Comparison of ENCODE assay signal across 8 mouse cellular contexts in genomic region chr8:105757796-105758276, GRCm38 (mm10). TPM values are rescaled to one million over a fixed set of nuclear protein-coding genes. Genes with fewer than 3 reads are reported as not detected.
DNase-seq lines count a peak whose midpoint lies in the region; ATAC-seq and TF ChIP-seq lines count a peak whose summit lies in the region.

No protein-coding gene starts in this region.

- DNase-seq in lung, postnatal 0 days (ENCODE audit: low spot score) = no peak
- no peak for DNase-seq in lung, postnatal 4 days
- no peak for DNase-seq in spleen, postnatal 14 days (ENCODE audit: low spot score in 2 of 2)
- no peak for DNase-seq in gastrocnemius, postnatal 36 days
- DNase-seq in ovary, postnatal 36 days (ENCODE audit: low spot score) = no peak

- no peaks in the 10 kb centered on the region for H3K27me3 ChIP-seq in lung, postnatal 0 days (replicated peaks; ENCODE audit: insufficient read depth, low read length)
- no peaks in the 10 kb centered on the region for H3K27me3 ChIP-seq in embryonic facial prominence, embryonic 12.5 days
- H3K27me3 ChIP-seq in intestine, postnatal 0 days (replicated peaks; ENCODE audit: control insufficient read depth, insufficient read depth, low read length) = peaks cover 7% of the 10 kb centered on the region; the same call in 1 of the 2 replicates

- intact Hi-C loops in gastrocnemius, postnatal 36 days (cut with DNase I) = no loop called here

- peaks cover 4% of the 10 kb centered on the region; the same call in 1 of the 2 replicates for H3K4me1 ChIP-seq in lung, postnatal 0 days (ENCODE audit: insufficient read depth, low read depth, low read length)
- H3K4me1 ChIP-seq in embryonic facial prominence, embryonic 12.5 days = peaks cover 8% of the 10 kb centered on the region; the same call in 1 of the 2 replicates
- H3K4me1 ChIP-seq in intestine, postnatal 0 days (replicated peaks; ENCODE audit: control insufficient read depth, insufficient read depth, low read length) = no peaks in the 10 kb centered on the region
- 0 out of 2 replicates have a peak, but pooled peaks cover 4% of the 10 kb centered on the region for H3K4me1 ChIP-seq in olfactory bulb, adult 2 months (ENCODE audit: control insufficient read depth, insufficient read depth, low read length)

- H3K4me2 ChIP-seq in lung, postnatal 0 days (replicated peaks; ENCODE audit: low read depth, low read length) = peak overlapping the region; percentile 80
- H3K4me2 ChIP-seq in embryonic facial prominence, embryonic 12.5 days (replicated peaks) = peak overlapping the region; percentile 69
- peak overlapping the region; percentile 90 for H3K4me2 ChIP-seq in intestine, postnatal 0 days (replicated peaks; ENCODE audit: low read depth)

- no peak; the same call in 1 of the 2 replicates for ATAC-seq in lung, postnatal 0 days
- no peak for ATAC-seq in embryonic facial prominence, embryonic 12.5 days (ENCODE audit: insufficient number of reproducible peaks, insufficient read depth, low FRiP score, low TSS enrichment)
- no peak for ATAC-seq in intestine, postnatal 0 days

- H3K9ac ChIP-seq in lung, postnatal 0 days (replicated peaks; ENCODE audit: low read depth) = peak overlapping the region; percentile 59
- H3K9ac ChIP-seq in embryonic facial prominence, embryonic 12.5 days = peak overlapping the region; percentile 84
- H3K9ac ChIP-seq in intestine, postnatal 0 days (ENCODE audit: low read depth, low read length) = peak overlapping the region; percentile 50

- TF ChIP-seq POLR2A in olfactory bulb, adult 2 months (IDR thresholded peaks at IDR 0.05; ENCODE audit: insufficient read depth, low read depth, low read length) = no peak

- no peaks in the 10 kb centered on the region for H3K9me3 ChIP-seq in lung, postnatal 0 days (ENCODE audit: low read length)
- no peaks in the 10 kb centered on the region for H3K9me3 ChIP-seq in embryonic facial prominence, embryonic 12.5 days
- no peaks in the 10 kb centered on the region for H3K9me3 ChIP-seq in intestine, postnatal 0 days (ENCODE audit: control insufficient read depth)

- TF ChIP-seq CTCF in lung, postnatal 0 days (IDR thresholded peaks at IDR 0.05) = no peak
- TF ChIP-seq CTCF in intestine, postnatal 0 days (IDR thresholded peaks at IDR 0.05; ENCODE audit: low read depth) = no peak
- TF ChIP-seq CTCF in olfactory bulb, adult 2 months (IDR thresholded peaks at IDR 0.05; ENCODE audit: insufficient read depth, low read depth, low read length) = no peak

- no peaks in the 10 kb centered on the region for H3K36me3 ChIP-seq in lung, postnatal 0 days (ENCODE audit: insufficient read depth, low read length)
- no peaks in the 10 kb centered on the region for H3K36me3 ChIP-seq in embryonic facial prominence, embryonic 12.5 days
- H3K36me3 ChIP-seq in intestine, postnatal 0 days (ENCODE audit: control insufficient read depth, insufficient read depth) = no peaks in the 10 kb centered on the region

- H3K4me3 ChIP-seq in lung, postnatal 0 days (ENCODE audit: low read depth, low read length) = peak overlapping the region; percentile 86
- H3K4me3 ChIP-seq in embryonic facial prominence, embryonic 12.5 days = peak overlapping the region; percentile 97
- peak overlapping the region; percentile 66 for H3K4me3 ChIP-seq in intestine, postnatal 0 days (ENCODE audit: low read depth, low read length)
- H3K4me3 ChIP-seq in olfactory bulb, adult 2 months (ENCODE audit: insufficient read depth, low read depth, low read length) = peak overlapping the region; percentile 97

- TF ChIP-seq EP300 in lung, postnatal 0 days (IDR thresholded peaks at IDR 0.05) = no peak

- 2% methylated on average over 12 of the region's 12 CpGs for WGBS in lung, postnatal 0 days
- WGBS in embryonic facial prominence, embryonic 12.5 days = 1% methylated on average over 12 of the region's 12 CpGs
- 4% methylated on average over 12 of the region's 12 CpGs for WGBS in intestine, postnatal 0 days
- 2% methylated on average over 12 of the region's 12 CpGs for WGBS in olfactory bulb, adult 2 months

- H3K27ac ChIP-seq in lung, postnatal 0 days (ENCODE audit: low read length) = peak overlapping the region; percentile 82
- peak overlapping the region; percentile 85; the same call in 1 of the 2 replicates for H3K27ac ChIP-seq in embryonic facial prominence, embryonic 12.5 days
- H3K27ac ChIP-seq in intestine, postnatal 0 days (ENCODE audit: low read depth, low read length) = no peak overlapping the region
- H3K27ac ChIP-seq in olfactory bulb, adult 2 months (ENCODE audit: insufficient read depth, low read depth, low read length) = no peak overlapping the region

RNA-seq across cellular contexts. Expression of gene Gfod2, which starts 0.6 kb away (rescaled TPM):
- 19.5 and 24.4 TPM in 2 replicates for polyA plus RNA-seq in lung, postnatal 0 days (2015; fragmentation: Nextera tagmentation; extraction: Ambion mirVana)
- 30.2 and 33.7 TPM in 2 replicates for polyA plus RNA-seq in embryonic facial prominence, embryonic 12.5 days (2016; fragmentation: Nextera tagmentation; extraction: Ambion mirVana)
- 4.0 and 4.4 TPM in 2 replicates for polyA plus RNA-seq in intestine, postnatal 0 days (2015; fragmentation: Nextera tagmentation; extraction: Ambion mirVana)
- not detected in 2 replicates for polyA plus RNA-seq in olfactory bulb, adult 2 months (2012; ENCODE audit: insufficient read depth, insufficient read length, low replicate concordance, missing spikeins)
- total RNA-seq in gastrocnemius, postnatal 36 days (2021) = 1 to 10 TPM; 6.6 to 6.8 TPM

RNA-seq across cellular contexts. Expression of gene Enkd1, which starts 49.8 kb away (rescaled TPM):
- polyA plus RNA-seq in lung, postnatal 0 days (2015; fragmentation: Nextera tagmentation; extraction: Ambion mirVana) = 8.2 and 8.7 TPM in 2 replicates
- polyA plus RNA-seq in embryonic facial prominence, embryonic 12.5 days (2016; fragmentation: Nextera tagmentation; extraction: Ambion mirVana) = 35.7 and 37.0 TPM in 2 replicates
- 3.8 and 3.9 TPM in 2 replicates for polyA plus RNA-seq in intestine, postnatal 0 days (2015; fragmentation: Nextera tagmentation; extraction: Ambion mirVana)
- polyA plus RNA-seq in olfactory bulb, adult 2 months (2012; ENCODE audit: insufficient read depth, insufficient read length, low replicate concordance, missing spikeins) = not detected in 2 replicates
- 1 to 10 TPM in 1 of 2 experiments, under 1 TPM in 1; 0.48 to 1.2 TPM for total RNA-seq in gastrocnemius, postnatal 36 days (2021)

RNA-seq across cellular contexts. Expression of gene 4933405L10Rik, which starts 50.4 kb away (rescaled TPM):
- polyA plus RNA-seq in lung, postnatal 0 days (2015; fragmentation: Nextera tagmentation; extraction: Ambion mirVana) = not detected in 2 replicates
- polyA plus RNA-seq in embryonic facial prominence, embryonic 12.5 days (2016; fragmentation: Nextera tagmentation; extraction: Ambion mirVana) = 0.14 TPM in 1 of 2 replicates, not detected in the other
- polyA plus RNA-seq in intestine, postnatal 0 days (2015; fragmentation: Nextera tagmentation; extraction: Ambion mirVana) = not detected in 2 replicates
- not detected in 2 replicates for polyA plus RNA-seq in olfactory bulb, adult 2 months (2012; ENCODE audit: insufficient read depth, insufficient read length, low replicate concordance, missing spikeins)
- total RNA-seq in gastrocnemius, postnatal 36 days (2021) = not detected

RNA-seq across cellular contexts. Expression of gene Pard6a, which starts 56.9 kb away (rescaled TPM):
- polyA plus RNA-seq in lung, postnatal 0 days (2015; fragmentation: Nextera tagmentation; extraction: Ambion mirVana) = 14.8 and 16.6 TPM in 2 replicates
- polyA plus RNA-seq in embryonic facial prominence, embryonic 12.5 days (2016; fragmentation: Nextera tagmentation; extraction: Ambion mirVana) = 18.2 and 19.1 TPM in 2 replicates
- polyA plus RNA-seq in intestine, postnatal 0 days (2015; fragmentation: Nextera tagmentation; extraction: Ambion mirVana) = 8.8 and 9.7 TPM in 2 replicates
- polyA plus RNA-seq in olfactory bulb, adult 2 months (2012; ENCODE audit: insufficient read depth, insufficient read length, low replicate concordance, missing spikeins) = not detected in 2 replicates
- 1 to 10 TPM; 4.7 to 6.7 TPM for total RNA-seq in gastrocnemius, postnatal 36 days (2021)

RNA-seq across cellular contexts. Expression of gene Acd, which starts 56.9 kb away (rescaled TPM):
- 40.5 and 45.8 TPM in 2 replicates for polyA plus RNA-seq in lung, postnatal 0 days (2015; fragmentation: Nextera tagmentation; extraction: Ambion mirVana)
- polyA plus RNA-seq in embryonic facial prominence, embryonic 12.5 days (2016; fragmentation: Nextera tagmentation; extraction: Ambion mirVana) = 73.6 and 78.2 TPM in 2 replicates
- 35.4 and 35.5 TPM in 2 replicates for polyA plus RNA-seq in intestine, postnatal 0 days (2015; fragmentation: Nextera tagmentation; extraction: Ambion mirVana)
- not detected in 2 replicates for polyA plus RNA-seq in olfactory bulb, adult 2 months (2012; ENCODE audit: insufficient read depth, insufficient read length, low replicate concordance, missing spikeins)
- 1 to 10 TPM; 6.6 to 6.7 TPM for total RNA-seq in gastrocnemius, postnatal 36 days (2021)

Comparison
In these comparisons a context has a peak if more than half of its experiments do, and no peak if none do; other contexts are left out.
1. H3K27ac ChIP-seq: peak in lung, postnatal 0 days (single experiment) and embryonic facial prominence, embryonic 12.5 days (single experiment); none in intestine, postnatal 0 days (single experiment) and olfactory bulb, adult 2 months (single experiment).
2. Peak in every context shown above with its lines, with median percentiles within 50 percentile points of each other: H3K4me2 ChIP-seq, H3K4me3 ChIP-seq and H3K9ac ChIP-seq.